Mouse (Mus musculus): ENCODE data around the gene Spag6.

DNA sequence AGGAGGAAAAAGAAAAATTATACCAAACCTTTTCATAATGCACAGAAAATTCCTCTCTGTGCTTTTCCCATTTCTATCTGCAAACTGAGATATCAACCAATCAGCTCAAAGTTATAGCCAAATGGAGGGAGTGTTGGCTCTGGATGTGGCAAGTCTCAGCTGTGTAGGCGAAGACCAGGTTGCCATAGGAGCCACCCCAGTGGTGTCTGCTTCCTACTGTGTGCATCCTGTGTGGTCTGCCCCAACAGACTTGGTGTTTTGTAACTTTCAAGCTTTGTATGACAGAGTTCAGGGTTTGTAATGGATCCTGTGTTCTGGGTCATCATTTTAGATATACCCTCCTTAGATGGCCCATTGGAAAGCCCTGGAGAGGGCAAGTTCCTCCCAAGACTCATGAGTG lies 30.6 kb downstream of the Spag6 start:
- TF ChIP-seq ZC3H11A (IDR thresholded peaks at IDR 0.05; ENCODE audit: borderline replicate concordance, low read depth, low read length) (no peak), ZNF384 (IDR thresholded peaks at IDR 0.05; ENCODE audit: low read depth, low read length) (no peak)
